Mouse (Mus musculus) CH12.LX (cell line): ENCODE results near the gene BC049762.

Experiments used
- EP300 ChIP-seq: IDR thresholded peaks from 2 replicates; pipeline ENCODE4 v1.6.1; 2011; ENCODE audit warnings: low read length, improper control_type of control experiment
- POLR2AphosphoS2 ChIP-seq: IDR thresholded peaks from 2 replicates; pipeline ENCODE4 v1.6.1; 2011; ENCODE audit warnings: low read depth, low read length, improper control_type of control experiment

- TF ChIP-seq POLR2AphosphoS2 (no peak), EP300 (no peak)
Observed at GRCm38 (mm10) chr11:51257006-51257405, 5.8 kb downstream of the BC049762 start.
